Comparison of ENCODE assay signal across 21 mouse cellular contexts in the genomic region with DNA sequence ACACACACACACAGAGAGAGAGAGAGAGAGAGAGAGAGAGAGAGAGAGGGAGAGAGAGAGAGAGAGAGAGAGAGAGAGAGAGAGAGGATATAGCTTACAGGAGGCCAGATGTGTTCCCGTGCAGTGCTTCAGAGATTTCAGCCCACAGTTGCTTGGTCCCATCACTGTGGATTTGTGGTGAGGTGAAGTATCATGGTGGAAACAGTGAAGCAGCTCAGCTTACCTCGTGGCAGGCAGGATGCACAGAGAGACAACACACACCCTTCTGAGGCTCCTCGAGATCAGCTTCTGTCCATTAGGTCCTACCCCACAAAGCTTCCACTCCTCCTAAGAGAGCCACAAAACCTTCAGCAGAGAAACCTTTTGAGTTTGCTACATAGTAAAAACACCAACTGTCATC.
DNase-seq lines count a peak whose midpoint lies in the region.
"Had no signal": no experiment of that assay in that cellular context is flagged by ENCODE, and none has a peak within 500 bp of the region (broad histone marks: within the 10 kb centered on the region; RNA-seq: fewer than 3 reads in every experiment).

No protein-coding gene starts in this region.

- DNase-seq in testis, postnatal 14 days (ENCODE audit: low spot score) = peak; percentile 37
- no peak for DNase-seq in testis, postnatal 10 days (ENCODE audit: low spot score)
- DNase-seq in CD4-positive, CD25-positive, alpha-beta regulatory T cell, adult 2 months (ENCODE audit: low read depth, low spot score) = peak; percentile 40
- DNase-seq in T-cell, adult 2 months (ENCODE audit: low spot score) = peak; percentile 7
- DNase-seq in thymus, postnatal 4 days = peak; percentile 40
- no peak for DNase-seq in urinary bladder, postnatal 14 days (ENCODE audit: low spot score)
- DNase-seq in embryo, embryonic 10 days (ENCODE audit: low spot score) = no peak
- DNase-seq: adrenal gland, postnatal 25 days; cerebellum, adult 11-12 months; cerebellum, adult 9-11 months; gastrocnemius, postnatal 10 days; heart, postnatal 4 days; kidney, adult 11 months; kidney, postnatal 14 days; layer of hippocampus, adult 9-11 months; liver; lung, adult 2 months; lung, postnatal 10 days; midbrain, embryonic 14.5 days; retina, postnatal 1 day; right cerebral cortex, postnatal 25 days had no signal

Comparison
In these comparisons a context has a peak if more than half of its experiments do, and no peak if none do; other contexts are left out.
1. DNase-seq: peak in testis, postnatal 14 days (single experiment), CD4-positive, CD25-positive, alpha-beta regulatory T cell, adult 2 months (single experiment), T-cell, adult 2 months (single experiment) and thymus, postnatal 4 days (single experiment); none in testis, postnatal 10 days (single experiment), urinary bladder, postnatal 14 days (single experiment) and embryo, embryonic 10 days (single experiment).